Mouse (Mus musculus) lung, postnatal 10 days (tissue): ENCODE results near the gene Ep400.

ENCODE experiments used
- DNase-seq: peaks from one replicate; pipeline ENCODE4 v3.0.0; 2021

The Ep400 gene

GRCm38 (mm10) chr5:110770448-110771158 is at the start of gene Ep400:
TSS of gene Ep400 (minus strand) at chr5:110770717.
- DNase-seq = peak; percentile 100

DNA sequence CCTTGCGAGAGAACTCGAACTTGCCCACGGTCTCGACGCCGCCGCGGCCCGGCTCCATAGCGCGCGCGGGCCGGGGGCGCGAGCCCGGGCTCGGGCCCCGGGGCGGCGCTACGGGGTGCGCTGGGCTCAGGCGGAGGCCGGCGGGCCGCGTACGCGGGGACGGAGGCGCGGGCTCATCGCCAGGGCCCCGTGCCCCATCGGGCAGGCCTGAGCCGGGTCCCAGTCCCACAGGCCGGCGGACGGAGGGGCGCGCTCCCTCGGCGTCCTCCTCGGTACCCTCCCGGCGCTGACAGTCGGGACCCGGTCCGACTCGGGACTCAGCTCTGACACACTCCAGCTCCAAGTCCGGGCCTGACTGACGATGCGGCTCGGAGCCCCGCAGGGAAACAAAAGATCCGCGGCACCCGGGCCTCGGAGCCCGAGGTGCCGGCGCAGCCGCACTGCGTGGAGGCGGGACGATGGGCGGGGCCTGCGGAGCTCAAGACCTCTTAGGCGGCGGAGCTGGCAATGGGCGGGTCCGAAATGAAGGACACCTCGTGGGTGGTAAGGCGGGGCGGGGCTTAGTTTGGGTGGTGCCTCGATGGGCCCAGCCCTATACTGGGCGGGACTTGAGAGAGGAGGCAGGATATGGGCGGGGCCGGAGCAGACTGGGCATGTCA is 39.3 kb upstream of the Ep400 start, which contains the start of gene Ulk1:
TSS of gene Ulk1 (minus strand) at position 431 of the 659 bp plus-strand sequence.
- peak; percentile 100 for DNase-seq

DNA sequence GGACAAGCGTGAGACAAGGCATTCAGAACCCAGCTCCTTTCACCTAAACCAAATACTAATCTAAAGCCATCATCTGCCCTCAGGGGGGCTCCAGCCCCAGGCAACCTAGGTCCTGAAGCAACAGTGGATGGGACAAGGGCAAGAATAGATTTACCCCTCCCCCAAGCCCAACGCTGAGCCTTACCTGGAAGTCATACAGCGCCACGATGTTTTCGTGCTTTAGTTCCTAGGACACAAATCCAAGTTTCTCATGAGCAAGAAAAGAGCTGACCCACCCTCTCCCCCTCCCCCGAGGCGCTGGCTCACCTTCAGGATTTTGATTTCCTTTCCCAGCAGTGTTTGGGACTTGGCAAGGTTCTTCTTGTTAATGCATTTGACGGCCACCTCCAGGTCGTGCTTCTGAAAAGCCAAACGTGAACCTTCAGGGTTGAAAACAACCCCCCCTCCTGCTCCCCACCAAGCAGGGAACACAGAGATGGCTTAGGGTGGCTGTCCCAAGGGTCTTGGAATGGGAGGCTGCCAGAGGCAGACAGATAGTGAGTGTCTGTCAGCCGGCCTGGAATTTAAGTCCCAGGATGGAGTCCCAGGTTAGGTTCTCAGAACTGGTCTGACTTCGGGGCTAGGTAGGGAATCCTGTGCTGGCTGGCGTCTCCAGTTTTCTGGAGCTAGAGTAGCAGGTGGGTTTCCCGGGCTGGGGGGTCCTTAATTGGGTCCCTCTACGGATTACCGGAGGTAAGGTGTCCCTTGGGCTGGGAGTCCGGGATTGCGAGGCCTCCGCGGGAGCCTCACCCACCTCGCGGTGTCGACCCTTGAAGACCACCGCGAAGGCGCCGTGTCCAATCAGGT is 38.5 kb upstream of the Ep400 start:
- peak; percentile 45 for DNase-seq

DNA sequence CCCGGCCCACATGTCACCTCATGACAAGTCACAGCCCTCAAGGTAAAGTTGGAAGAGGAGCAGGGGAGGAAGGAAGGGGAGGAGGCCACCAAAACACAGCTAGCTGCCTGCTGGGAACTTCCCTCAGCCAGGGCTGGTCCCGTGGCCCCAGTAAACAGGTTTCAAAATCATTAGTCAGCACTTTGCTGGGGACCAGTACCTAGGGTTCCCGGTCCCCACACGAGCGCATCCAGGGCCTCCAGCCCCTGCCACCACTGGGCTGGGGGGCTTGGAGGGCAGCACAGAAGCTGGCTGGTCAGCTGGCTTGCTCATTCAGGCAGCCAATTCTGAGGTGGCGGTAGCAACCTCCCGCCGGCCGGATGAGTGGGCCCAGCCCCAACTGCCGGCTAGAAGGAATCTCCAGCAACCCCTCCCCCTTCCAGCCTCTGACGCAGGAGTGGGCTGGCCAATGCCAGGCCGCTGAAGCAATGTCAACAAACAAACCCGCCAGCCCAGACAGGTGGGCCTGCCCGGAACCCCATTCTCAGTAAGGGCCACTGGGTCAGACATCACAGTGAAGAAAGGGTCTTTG is 37.6 kb upstream of the Ep400 start:
- peak; percentile 95 for DNase-seq

GRCm38 (mm10) chr5:110807453-110807852 is 36.9 kb upstream of the Ep400 start:
- no peak for DNase-seq

GRCm38 (mm10) chr5:110806676-110807075 is 36.2 kb upstream of the Ep400 start:
- DNase-seq = no peak

DNA sequence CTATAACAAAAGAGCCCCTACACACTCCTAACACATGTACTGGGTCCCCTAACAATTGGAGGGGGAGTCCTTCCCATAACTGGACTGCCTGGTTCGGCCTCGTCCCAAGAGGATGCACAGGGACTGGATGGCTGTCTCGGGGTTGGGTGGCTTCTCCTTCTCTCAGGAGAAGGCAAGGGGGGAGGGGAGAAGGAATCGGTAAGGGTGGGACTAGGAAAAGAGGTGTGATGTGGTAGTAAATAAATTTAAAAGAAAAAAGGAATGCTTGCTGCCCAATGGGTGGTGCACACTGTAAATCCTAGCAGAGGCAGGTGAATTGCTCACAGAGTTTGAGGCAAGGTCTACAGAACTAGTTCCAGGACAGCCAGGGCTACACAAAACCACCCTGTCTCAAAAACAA is 35.6 kb upstream of the Ep400 start:
- DNase-seq = no peak

GRCm38 (mm10) chr5:110804012-110804743 is 33.7 kb upstream of the Ep400 start:
- DNase-seq = no peak

DNA sequence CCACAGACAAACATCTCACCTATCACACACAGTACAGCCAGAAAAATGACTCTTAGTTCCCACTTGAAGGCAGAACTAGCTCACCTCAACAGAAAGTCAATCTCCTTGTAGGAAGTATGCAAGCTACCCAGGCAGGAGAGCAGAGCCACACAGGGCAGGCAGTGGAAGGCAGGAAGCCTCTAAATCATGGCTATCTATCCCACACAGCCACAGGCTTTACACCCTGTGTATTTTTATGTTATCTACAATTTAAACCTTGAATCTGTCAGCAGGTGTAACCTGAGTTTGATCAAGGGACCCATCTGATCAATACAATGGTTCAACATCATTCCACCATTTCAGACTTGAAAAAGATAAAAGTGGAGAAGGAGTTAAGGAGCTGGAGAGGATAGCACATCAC is 32.3 kb upstream of the Ep400 start:
- no peak for DNase-seq

DNA sequence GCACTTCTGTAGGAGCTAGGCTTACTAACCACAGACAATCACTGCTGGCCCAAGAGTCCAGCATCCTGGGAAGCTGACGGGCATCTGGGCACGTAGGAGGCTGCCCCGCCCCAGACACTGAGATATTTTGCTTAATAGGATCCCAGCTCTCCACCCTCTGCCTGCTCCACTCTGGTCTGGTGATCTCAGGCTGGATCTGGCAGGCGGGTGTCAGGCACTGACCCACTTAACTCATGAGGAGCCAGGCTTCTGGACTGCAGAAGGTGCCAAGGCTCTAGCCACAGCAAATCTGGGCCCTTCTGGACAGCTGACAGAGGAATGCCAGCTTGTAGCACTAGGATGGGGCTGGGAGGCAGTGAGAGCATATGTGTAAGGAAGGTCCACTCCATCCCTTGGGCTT is 31.7 kb upstream of the Ep400 start:
- DNase-seq = no peak

DNA sequence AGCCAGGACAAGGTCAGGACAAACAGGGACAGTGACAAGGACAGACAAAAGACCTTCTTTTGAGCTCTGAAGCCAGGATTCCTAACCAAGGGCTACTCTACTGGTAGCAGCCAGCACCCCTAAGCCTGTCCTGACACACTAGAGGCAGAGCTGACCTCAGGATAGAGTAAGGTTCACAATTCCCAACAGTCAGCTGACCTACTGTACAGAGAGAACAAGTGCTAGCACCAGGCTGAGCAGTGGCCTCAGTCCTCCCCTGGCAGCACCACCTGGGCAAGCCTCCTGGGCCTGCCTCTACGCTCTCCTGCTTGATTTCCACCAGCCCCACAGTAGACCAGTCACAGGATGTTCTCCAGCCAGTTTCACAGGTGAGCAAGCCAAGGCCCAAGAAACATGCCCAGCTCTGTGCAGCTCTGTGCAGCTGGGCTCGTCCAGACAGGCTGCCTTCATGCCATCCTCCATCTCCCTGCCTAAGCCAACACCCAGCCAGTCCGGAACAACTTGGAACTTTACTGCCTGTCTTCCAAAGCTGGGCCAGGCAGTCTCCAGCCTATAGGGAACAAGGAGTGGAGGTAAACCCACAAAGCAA is 30.6 kb upstream of the Ep400 start:
- DNase-seq = no peak

- peak; percentile 35 for DNase-seq
Observed at GRCm38 (mm10) chr5:110797696-110798095, 27.2 kb upstream of the Ep400 start.

DNA sequence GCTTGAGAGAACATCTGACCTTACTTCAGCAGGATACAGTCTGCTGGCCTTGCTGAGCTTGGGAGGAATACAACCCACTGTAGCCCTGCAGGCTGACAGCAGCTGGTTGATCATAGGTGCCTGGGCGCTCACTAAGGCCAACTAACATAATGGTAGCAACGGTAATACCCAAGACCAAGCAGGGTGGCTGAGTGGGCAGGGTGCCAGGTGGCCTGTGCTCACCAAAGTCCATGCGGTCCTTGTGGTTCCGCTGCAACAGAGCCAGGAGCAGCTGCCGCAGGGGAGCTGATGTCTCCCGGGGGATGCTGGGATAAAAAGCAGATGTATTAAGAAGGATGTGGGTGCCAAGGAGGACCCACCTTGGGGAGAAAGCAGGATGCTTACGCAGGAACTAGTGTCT is 23.8 kb upstream of the Ep400 start:
- DNase-seq = no peak

- peak; percentile 65 for DNase-seq
Observed at GRCm38 (mm10) chr5:110788684-110789083, 18.2 kb upstream of the Ep400 start.

DNA sequence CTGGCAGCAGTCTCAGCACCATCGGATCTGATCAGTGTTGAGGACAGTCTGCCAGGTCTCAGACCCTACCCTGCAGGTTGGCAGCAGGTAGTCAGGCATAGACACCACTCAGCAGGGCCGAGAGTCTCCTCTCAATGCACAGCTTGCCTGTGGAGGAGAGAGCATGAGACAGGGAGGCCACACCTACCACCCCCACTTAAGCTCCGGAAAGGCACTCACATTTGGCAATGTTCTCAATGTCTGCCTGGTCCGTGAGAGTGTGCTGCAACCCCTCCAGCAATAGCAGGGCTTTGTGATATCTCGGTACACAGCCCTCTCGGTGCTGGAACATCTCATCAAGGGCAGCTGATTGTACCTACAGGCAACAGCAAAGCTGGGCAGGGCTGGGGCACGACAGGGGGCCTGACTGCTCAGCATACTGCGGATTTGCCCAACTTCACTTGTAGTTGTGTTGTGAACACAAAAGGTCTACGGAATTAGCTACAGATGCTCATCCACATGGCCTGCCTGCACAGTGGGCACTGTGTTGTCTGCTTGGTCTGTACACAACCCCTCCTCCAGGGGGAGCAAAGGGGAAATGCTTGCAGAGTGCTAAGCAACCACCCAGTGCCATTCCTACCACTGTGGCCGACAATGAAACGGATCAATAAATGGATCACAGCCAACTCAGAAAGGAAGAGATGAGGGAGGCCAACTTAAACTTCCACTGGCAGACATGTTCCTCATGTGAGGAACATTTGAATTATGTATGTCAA is 15.7 kb upstream of the Ep400 start:
- no peak for DNase-seq

DNA sequence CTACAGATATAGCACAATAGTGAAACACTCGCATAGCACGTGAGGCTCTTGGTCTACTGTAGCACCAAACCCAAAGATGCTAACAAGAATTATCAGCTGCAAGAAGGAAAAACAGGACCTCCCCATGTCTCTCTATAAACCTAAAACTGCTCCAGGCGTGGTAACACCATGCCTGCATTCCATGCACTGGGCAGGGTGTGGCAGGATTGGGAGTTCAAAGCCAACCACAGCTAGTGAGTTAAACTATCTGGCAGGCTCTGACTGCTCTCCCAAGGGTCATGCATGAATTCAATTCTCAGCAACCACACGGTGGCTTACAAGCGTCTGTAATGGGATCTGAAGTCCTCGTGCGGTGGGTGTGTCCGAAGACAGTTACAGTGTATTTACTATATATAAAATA is 12.6 kb upstream of the Ep400 start:
- DNase-seq = no peak

DNA sequence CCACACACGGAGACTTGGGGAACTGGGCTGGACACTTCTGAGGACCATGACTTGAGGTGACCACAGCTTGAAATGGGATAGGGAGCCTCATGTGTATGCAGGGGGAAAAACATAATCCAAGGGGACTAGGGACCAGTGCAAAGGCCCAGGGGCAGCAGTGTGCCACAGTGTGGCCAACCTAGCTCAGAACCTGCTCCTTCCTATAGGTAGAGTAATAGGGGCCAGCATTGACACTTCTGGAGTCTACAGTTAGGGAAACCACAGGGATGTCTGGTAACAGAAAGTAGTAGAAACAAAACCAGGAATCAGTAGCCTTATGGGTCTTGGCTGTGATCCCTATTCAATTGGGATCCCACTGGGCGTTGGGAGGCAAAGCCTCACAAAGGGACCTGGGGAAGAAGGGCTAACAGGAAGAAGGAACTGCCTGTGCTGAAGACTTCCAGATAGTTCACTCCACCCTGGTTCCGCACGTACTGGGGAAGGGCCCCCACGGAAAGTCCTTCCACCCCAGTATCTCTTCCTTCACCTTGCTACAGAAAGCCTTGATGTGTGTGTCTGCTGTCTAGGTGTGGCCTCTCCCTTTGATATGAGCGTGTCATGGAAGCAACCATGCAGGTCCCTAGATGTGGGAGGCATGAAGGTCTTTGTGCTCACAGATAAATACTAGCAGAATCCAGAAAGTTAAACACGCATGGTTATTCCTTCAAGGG is 11.2 kb upstream of the Ep400 start:
- no peak for DNase-seq

DNA sequence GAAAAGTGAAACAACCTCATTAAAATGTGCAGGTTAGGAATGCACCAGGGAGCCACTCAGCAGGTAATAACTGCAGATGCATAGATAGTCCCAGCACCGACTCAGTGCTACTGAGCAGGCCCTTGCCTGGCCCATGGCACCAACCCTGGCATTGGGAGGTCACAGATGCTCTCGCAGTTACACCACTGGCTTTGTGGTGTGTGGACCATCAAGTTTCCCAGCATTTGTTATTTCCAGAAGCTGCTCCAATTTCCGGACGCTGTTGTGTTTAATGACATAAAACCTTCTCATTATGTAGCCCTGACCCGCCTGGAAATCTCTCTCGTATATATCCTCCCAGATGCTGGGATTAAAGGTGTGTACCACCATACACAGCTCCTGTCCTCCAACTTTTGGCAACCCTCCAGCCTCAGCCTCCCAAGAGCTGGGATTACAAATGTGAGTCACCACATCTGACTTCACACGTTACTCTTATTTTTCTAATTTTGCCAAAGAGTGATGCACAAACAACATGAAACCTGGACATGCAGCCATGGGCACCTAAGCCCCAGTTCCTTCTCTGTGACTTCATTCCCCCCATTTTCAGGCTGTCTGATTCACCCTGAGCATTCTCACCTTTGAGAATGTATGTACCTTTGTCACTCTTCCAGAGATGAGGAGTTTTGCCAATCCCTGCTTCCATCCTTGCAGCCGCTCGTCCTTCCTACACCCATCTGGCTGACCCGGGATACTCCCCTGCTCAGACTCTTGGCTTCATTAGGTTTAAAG is 10.4 kb upstream of the Ep400 start:
- DNase-seq = peak; percentile 25

GRCm38 (mm10) chr5:110779998-110780760 is 9.7 kb upstream of the Ep400 start, which contains the start of gene Pus1:
TSS of gene Pus1 (minus strand) at chr5:110780659.
- DNase-seq = peak; percentile 97
